Mouse (Mus musculus) intestine, embryonic 16.5 days (tissue): ENCODE data around the gene Sys1. TPM values are rescaled to one million over a fixed set of nuclear protein-coding genes. Genes with fewer than 3 reads are reported as not detected.

Source experiments
- ATAC-seq: fragments of 200-750 bp; cut with Nextera tagmentation; 2 replicates; pipeline ENCODE4 v1.8.0; 2017; ENCODE audit warnings: moderate TSS enrichment, moderate library complexity
- H3K27ac ChIP-seq: fragments of 300-500 bp; sonication (generic); 2 replicates; pipeline ENCODE4 v1.5.1; 2014; ENCODE audit warnings: mild to moderate bottlenecking, low read length
- H3K27me3 ChIP-seq: fragments of 300-500 bp; sonication (generic); replicated peaks from 2 replicates; pipeline ENCODE4 v1.6.1; 2014; ENCODE audit warnings: low read length, control low read depth, mixed read lengths; ENCODE audit not compliant: control insufficient read depth, insufficient read depth
- H3K36me3 ChIP-seq: fragments of 300-500 bp; sonication (generic); 2 replicates; pipeline ENCODE4 v1.6.1; 2014; ENCODE audit warnings: low read length, control low read depth; ENCODE audit not compliant: control insufficient read depth, insufficient read depth
- H3K4me1 ChIP-seq: fragments of 300-500 bp; sonication (generic); 2 replicates; pipeline ENCODE4 v1.6.1; 2014; ENCODE audit warnings: low read length, control low read depth, mixed read lengths; ENCODE audit not compliant: control insufficient read depth, insufficient read depth
- H3K4me2 ChIP-seq: fragments of 300-500 bp; sonication (generic); 2 replicates; pipeline ENCODE4 v1.6.1; 2014; ENCODE audit warnings: low read depth, low read length, control low read depth
- H3K4me3 ChIP-seq: fragments of 300-500 bp; sonication (generic); 2 replicates; pipeline ENCODE4 v1.5.1; 2014; ENCODE audit warnings: mild to moderate bottlenecking, low read length
- H3K9ac ChIP-seq: fragments of 300-500 bp; sonication (generic); 2 replicates; pipeline ENCODE4 v1.6.1; 2014; ENCODE audit warnings: low read depth, low read length
- H3K9me3 ChIP-seq: fragments of 300-500 bp; sonication (generic); 2 replicates; pipeline ENCODE4 v1.6.1; 2016; ENCODE audit warnings: low read length, control low read depth; ENCODE audit not compliant: control insufficient read depth
- WGBS: fragments of 180-500 bp; shearing (Covaris S2); extraction: QIAGEN DNeasy Blood & Tissue Kit; methylation state at CpG from one replicate; pipeline ENCODE4 v1.1.7; 2014; 5-methylcytosine and 5-hydroxymethylcytosine counted together
- polyA plus RNA-seq: library from polyadenylated mRNA; unstranded; fragments of >200 nt; fragmentation: Nextera tagmentation; extraction: Ambion mirVana; gene quantifications from 2 replicates; pipeline ENCODE4 v1.2.1, GENCODE M21; 2015

Sys1 gene
- polyA plus RNA-seq, 1 experiment from 2014 or later = 56.4 TPM

GRCm38 (mm10) chr2:164438257-164438656 lies 18.5 kb upstream of the Sys1 start:
- H3K9ac ChIP-seq = 0 out of 2 replicates have a peak overlapping the region, but pooled peaks have one; percentile 20
- H3K9me3 ChIP-seq = no peaks in the 10 kb centered on the region
- peak overlapping the region; percentile 84 for H3K4me2 ChIP-seq
- no peaks in the 10 kb centered on the region for H3K27me3 ChIP-seq
- ATAC-seq = peak; percentile 25
- 37% methylated on average over 8 of the region's 8 CpGs for WGBS
- H3K27ac ChIP-seq = peak overlapping the region; percentile 95
- H3K4me1 ChIP-seq = peaks cover 52% of the 10 kb centered on the region
- no peaks in the 10 kb centered on the region for H3K36me3 ChIP-seq
- peak overlapping the region; percentile 30 for H3K4me3 ChIP-seq

GRCm38 (mm10) chr2:164439001-164439421 lies 17.8 kb upstream of the Sys1 start:
- H3K4me2 ChIP-seq = peak overlapping the region; percentile 84
- H3K27ac ChIP-seq = peak overlapping the region; percentile 95
- no peak for ATAC-seq
- no peaks in the 10 kb centered on the region for H3K36me3 ChIP-seq
- peaks cover 45% of the 10 kb centered on the region for H3K4me1 ChIP-seq
- no peaks in the 10 kb centered on the region for H3K9me3 ChIP-seq
- H3K9ac ChIP-seq = peak overlapping the region; percentile 39
- 45% methylated on average over 3 of the region's 3 CpGs for WGBS
- no peaks in the 10 kb centered on the region for H3K27me3 ChIP-seq
- peak overlapping the region; percentile 30 for H3K4me3 ChIP-seq

- no peaks in the 10 kb centered on the region for H3K27me3 ChIP-seq
- no peaks in the 10 kb centered on the region for H3K9me3 ChIP-seq
- ATAC-seq = no peak
- H3K4me2 ChIP-seq = peak overlapping the region; percentile 84
- H3K36me3 ChIP-seq = no peaks in the 10 kb centered on the region
- H3K9ac ChIP-seq = 0 out of 2 replicates have a peak overlapping the region, but pooled peaks have one; percentile 91
- H3K4me3 ChIP-seq = peak overlapping the region; percentile 76
- WGBS = 55% methylated on average over 5 of the region's 5 CpGs
- H3K4me1 ChIP-seq = peaks cover 33% of the 10 kb centered on the region
- peak overlapping the region; percentile 83 for H3K27ac ChIP-seq
Observed at GRCm38 (mm10) chr2:164440314-164440713, 16.4 kb upstream of the Sys1 start.

GRCm38 (mm10) chr2:164441155-164441554 lies 15.6 kb upstream of the Sys1 start:
- H3K4me2 ChIP-seq = peak overlapping the region; percentile 84
- ATAC-seq = no peak
- WGBS = 28% methylated on average over 8 of the region's 8 CpGs
- H3K36me3 ChIP-seq = no peaks in the 10 kb centered on the region
- peak overlapping the region; percentile 83 for H3K27ac ChIP-seq
- H3K9me3 ChIP-seq = no peaks in the 10 kb centered on the region
- H3K27me3 ChIP-seq = no peaks in the 10 kb centered on the region
- H3K9ac ChIP-seq = peak overlapping the region; percentile 91
- H3K4me1 ChIP-seq = peaks cover 27% of the 10 kb centered on the region
- peak overlapping the region; percentile 76 for H3K4me3 ChIP-seq

GRCm38 (mm10) chr2:164441731-164442130 lies 15.0 kb upstream of the Sys1 start:
- Histone ChIP-seq H3K27ac (peak overlapping the region; percentile 83), H3K4me3 (peak overlapping the region; percentile 76), H3K27me3 (no peaks in the 10 kb centered on the region), H3K36me3 (no peaks in the 10 kb centered on the region), H3K9ac (peak overlapping the region; percentile 91), H3K4me1 (peaks cover 21% of the 10 kb centered on the region), H3K9me3 (no peaks in the 10 kb centered on the region), H3K4me2 (peak overlapping the region; percentile 84)
- no peak for ATAC-seq
- WGBS = 20% methylated on average over 7 of the region's 7 CpGs

GRCm38 (mm10) chr2:164442315-164443050 lies 14.3 kb upstream of the Sys1 start:
- Histone ChIP-seq H3K4me2 (peak overlapping the region; percentile 84), H3K36me3 (no peaks in the 10 kb centered on the region), H3K27me3 (no peaks in the 10 kb centered on the region), H3K4me3 (peak overlapping the region; percentile 76), H3K9me3 (no peaks in the 10 kb centered on the region), H3K4me1 (peaks cover 19% of the 10 kb centered on the region), H3K9ac (peak overlapping the region; percentile 91), H3K27ac (peak overlapping the region; percentile 83)
- ATAC-seq = peak; percentile 63
- WGBS = 3% methylated on average over 29 of the region's 29 CpGs

- under 1% methylated on average over 26 of the region's 26 CpGs for WGBS
- peak; percentile 89 for ATAC-seq
- H3K4me1 ChIP-seq = peaks cover 19% of the 10 kb centered on the region
- H3K4me2 ChIP-seq = peak overlapping the region; percentile 84
- H3K9ac ChIP-seq = peak overlapping the region; percentile 91
- H3K27me3 ChIP-seq = no peaks in the 10 kb centered on the region
- H3K36me3 ChIP-seq = no peaks in the 10 kb centered on the region
- peak overlapping the region; percentile 83 for H3K27ac ChIP-seq
- H3K4me3 ChIP-seq = peak overlapping the region; percentile 76
- no peaks in the 10 kb centered on the region for H3K9me3 ChIP-seq
Observed at GRCm38 (mm10) chr2:164443051-164443437, 13.7 kb upstream of the Sys1 start.

GRCm38 (mm10) chr2:164443460-164444000 lies 13.2 kb upstream of the Sys1 start, which contains the start of gene Sdc4:
Sdc4 (minus strand) TSS chr2:164443887.
- peak within 1 kb of the TSS; percentile 76 for H3K4me3 ChIP-seq
- no peak for ATAC-seq
- WGBS = 12% methylated on average over 18 of the region's 18 CpGs

GRCm38 (mm10) chr2:164444701-164445100 lies 12.1 kb upstream of the Sys1 start:
- H3K27me3 ChIP-seq = no peaks in the 10 kb centered on the region
- no peak for ATAC-seq
- no peaks in the 10 kb centered on the region for H3K9me3 ChIP-seq
- H3K36me3 ChIP-seq = no peaks in the 10 kb centered on the region
- no peak overlapping the region for H3K9ac ChIP-seq
- peaks cover 17% of the 10 kb centered on the region for H3K4me1 ChIP-seq
- H3K27ac ChIP-seq = no peak overlapping the region
- WGBS = 68% methylated on average over 2 of the region's 2 CpGs
- H3K4me2 ChIP-seq = no peak overlapping the region
- no peak overlapping the region for H3K4me3 ChIP-seq

More at GRCm38 (mm10) chr2:164443460-164444000, 13.2 kb upstream of the Sys1 start, which contains the start of gene Sdc4:
- Histone ChIP-seq H3K4me1 (peaks cover 18% of the 10 kb centered on the region), H3K4me2 (peak within 1 kb of the TSS; percentile 84), H3K9ac (peak within 1 kb of the TSS; percentile 91), H3K36me3 (no peaks in the 10 kb centered on the region), H3K27ac (peak within 1 kb of the TSS; percentile 83), H3K27me3 (no peaks in the 10 kb centered on the region), H3K9me3 (no peaks in the 10 kb centered on the region)
